Mouse (Mus musculus): ENCODE measurements around the gene Fam89a. TPM values are rescaled to one million over a fixed set of nuclear protein-coding genes. Genes with fewer than 3 reads are reported as not detected.

Fam89a gene
- 3.1 and 3.2 TPM in 2 replicates for polyA plus RNA-seq (2015; fragmentation: Nextera tagmentation; extraction: Ambion mirVana)

GRCm38 (mm10) chr8:124751709-124752173 is at the start of gene Fam89a:
Gene Fam89a, minus strand, starts transcription at chr8:124751832.
- Histone ChIP-seq H3K9me3 (no peaks in the 10 kb centered on the region), H3K4me2 (peak within 1 kb of the TSS; percentile 67), H3K36me3 (no peaks in the 10 kb centered on the region), H3K4me1 (replicated peaks) (peaks cover 14% of the 10 kb centered on the region), H3K9ac (peak within 1 kb of the TSS; percentile 67), H3K27ac (no peak within 1 kb of the TSS), H3K27me3 (peaks cover 68% of the 10 kb centered on the region), H3K4me3 (peak within 1 kb of the TSS; percentile 49)
- WGBS: under 1% methylated on average over 37 of the region's 41 CpGs
- ATAC-seq (ENCODE audit: low FRiP score): peak; percentile 61

- H3K4me2 ChIP-seq: no peak overlapping the region
- H3K4me1 ChIP-seq (replicated peaks): peaks cover 37% of the 10 kb centered on the region
- WGBS: 47% methylated on average over 11 of the region's 11 CpGs
- H3K4me3 ChIP-seq: no peak overlapping the region
- no peak for ATAC-seq (ENCODE audit: low FRiP score)
- no peaks in the 10 kb centered on the region for H3K9me3 ChIP-seq
- peaks cover 15% of the 10 kb centered on the region for H3K27me3 ChIP-seq
- H3K9ac ChIP-seq: no peak overlapping the region
- peaks cover 24% of the 10 kb centered on the region for H3K36me3 ChIP-seq
- H3K27ac ChIP-seq: no peak overlapping the region
Observed at GRCm38 (mm10) chr8:124800542-124800941, 48.9 kb upstream of the Fam89a start.

- H3K27ac ChIP-seq: no peak overlapping the region
- WGBS: 70% methylated on average over 8 of the region's 8 CpGs
- no peaks in the 10 kb centered on the region for H3K9me3 ChIP-seq
- 0 out of 2 replicates have a peak, but pooled peaks cover 7% of the 10 kb centered on the region for H3K36me3 ChIP-seq
- H3K4me3 ChIP-seq: peak overlapping the region; percentile 83
- H3K27me3 ChIP-seq: peaks cover 35% of the 10 kb centered on the region
- H3K4me1 ChIP-seq (replicated peaks): peaks cover 68% of the 10 kb centered on the region
- peak overlapping the region; percentile 95 for H3K9ac ChIP-seq
- no peak for ATAC-seq (ENCODE audit: low FRiP score)
- peak overlapping the region; percentile 87 for H3K4me2 ChIP-seq
Observed at GRCm38 (mm10) chr8:124795781-124796488, 44.3 kb upstream of the Fam89a start.

- Histone ChIP-seq H3K4me1 (replicated peaks) (peaks cover 73% of the 10 kb centered on the region), H3K27me3 (peaks cover 41% of the 10 kb centered on the region), H3K27ac (peak overlapping the region; percentile 98), H3K9ac (peak overlapping the region; percentile 95), H3K9me3 (no peaks in the 10 kb centered on the region), H3K4me2 (peak overlapping the region; percentile 87), H3K36me3 (0 out of 2 replicates have a peak, but pooled peaks cover 7% of the 10 kb centered on the region), H3K4me3 (peak overlapping the region; percentile 83)
- WGBS: under 1% methylated on average over 25 of the region's 25 CpGs
- ATAC-seq (ENCODE audit: low FRiP score): peak; percentile 25
Observed at GRCm38 (mm10) chr8:124794486-124794780, 42.8 kb upstream of the Fam89a start.

DNA sequence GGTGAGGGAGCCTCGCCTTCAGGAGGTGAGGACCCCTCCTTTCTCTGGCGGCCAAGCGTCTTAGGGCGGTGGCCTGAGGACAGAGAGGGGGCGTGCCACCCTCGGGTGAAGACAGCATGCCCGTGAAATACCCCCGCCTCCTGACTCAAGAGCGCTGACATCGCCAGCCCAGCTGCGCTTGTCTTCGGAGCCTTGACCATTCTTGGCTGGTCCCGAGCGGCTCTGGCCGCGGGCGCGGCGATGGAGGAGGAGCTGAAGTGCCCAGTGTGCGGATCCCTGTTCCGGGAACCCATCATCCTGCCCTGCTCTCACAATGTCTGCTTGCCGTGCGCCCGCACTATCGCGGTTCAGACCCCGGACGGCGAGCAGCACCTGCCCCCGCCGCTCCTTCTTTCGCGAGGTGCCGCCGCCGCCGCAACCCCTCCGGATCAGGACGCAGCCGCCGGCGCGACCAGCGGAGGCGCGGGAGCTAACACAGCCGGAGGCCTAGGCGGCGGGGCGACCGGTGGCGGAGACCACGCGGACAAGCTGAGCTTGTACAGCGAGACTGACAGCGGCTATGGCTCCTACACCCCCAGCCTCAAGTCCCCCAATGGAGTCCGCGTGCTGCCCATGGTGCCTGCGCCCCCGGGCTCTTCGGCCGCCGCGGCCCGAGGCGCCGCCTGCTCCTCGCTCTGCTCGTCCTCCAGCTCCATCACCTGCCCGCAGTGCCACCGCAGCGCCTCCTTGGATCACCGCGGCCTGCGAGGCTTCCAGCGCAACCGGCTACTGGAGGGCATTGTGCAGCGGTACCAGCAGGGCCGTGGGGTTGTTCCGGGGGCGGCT is 42.2 kb upstream of the Fam89a start:
- Histone ChIP-seq H3K4me3 (peak overlapping the region; percentile 83), H3K27me3 (peaks cover 41% of the 10 kb centered on the region), H3K4me2 (peak overlapping the region; percentile 87), H3K27ac (peak overlapping the region; percentile 98), H3K4me1 (replicated peaks) (peaks cover 67% of the 10 kb centered on the region), H3K9me3 (no peaks in the 10 kb centered on the region), H3K36me3 (0 out of 2 replicates have a peak, but pooled peaks cover 6% of the 10 kb centered on the region), H3K9ac (peak overlapping the region; percentile 95)
- WGBS: under 1% methylated on average over 81 of the region's 81 CpGs
- peak; percentile 14 for ATAC-seq (ENCODE audit: low FRiP score)

DNA sequence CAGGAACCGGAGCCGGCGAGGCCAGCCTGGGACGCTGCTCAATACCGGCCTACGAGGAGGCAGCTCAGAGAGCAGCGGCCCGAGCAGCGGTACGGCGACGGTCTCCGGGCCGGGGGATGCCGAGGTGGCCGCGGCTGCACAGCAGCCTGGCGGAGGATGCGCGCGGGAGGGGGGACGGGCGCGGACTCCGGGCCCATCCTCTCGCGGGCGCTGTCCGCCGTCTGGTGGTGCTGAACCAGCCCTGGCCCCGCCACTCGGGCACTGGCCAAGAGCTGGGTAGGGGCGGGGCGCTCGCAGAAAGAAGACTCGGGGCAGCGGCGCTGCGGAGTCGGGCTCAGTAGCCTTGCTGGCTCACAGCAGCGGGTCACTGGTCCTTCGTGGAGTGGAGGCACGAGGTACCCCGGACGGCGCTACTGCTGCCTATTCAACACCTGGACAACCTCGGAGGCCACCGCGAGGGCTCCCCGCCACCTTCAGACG is 41.6 kb upstream of the Fam89a start:
- no peaks in the 10 kb centered on the region for H3K9me3 ChIP-seq
- H3K36me3 ChIP-seq: no peaks in the 10 kb centered on the region
- under 1% methylated on average over 51 of the region's 51 CpGs for WGBS
- peaks cover 61% of the 10 kb centered on the region for H3K4me1 ChIP-seq (replicated peaks)
- peak; percentile 77 for ATAC-seq (ENCODE audit: low FRiP score)
- H3K9ac ChIP-seq: peak overlapping the region; percentile 95
- H3K4me3 ChIP-seq: peak overlapping the region; percentile 83
- H3K27ac ChIP-seq: peak overlapping the region; percentile 98
- H3K27me3 ChIP-seq: peaks cover 39% of the 10 kb centered on the region
- peak overlapping the region; percentile 87 for H3K4me2 ChIP-seq

- peak; percentile 93 for ATAC-seq (ENCODE audit: low FRiP score)
- under 1% methylated on average over 37 of the region's 39 CpGs for WGBS
- peaks cover 39% of the 10 kb centered on the region for H3K27me3 ChIP-seq
Observed at GRCm38 (mm10) chr8:124792708-124793107, 41.1 kb upstream of the Fam89a start, which contains the start of gene Trim67. Gene Trim67, plus strand, starts transcription at chr8:124793092.

DNA sequence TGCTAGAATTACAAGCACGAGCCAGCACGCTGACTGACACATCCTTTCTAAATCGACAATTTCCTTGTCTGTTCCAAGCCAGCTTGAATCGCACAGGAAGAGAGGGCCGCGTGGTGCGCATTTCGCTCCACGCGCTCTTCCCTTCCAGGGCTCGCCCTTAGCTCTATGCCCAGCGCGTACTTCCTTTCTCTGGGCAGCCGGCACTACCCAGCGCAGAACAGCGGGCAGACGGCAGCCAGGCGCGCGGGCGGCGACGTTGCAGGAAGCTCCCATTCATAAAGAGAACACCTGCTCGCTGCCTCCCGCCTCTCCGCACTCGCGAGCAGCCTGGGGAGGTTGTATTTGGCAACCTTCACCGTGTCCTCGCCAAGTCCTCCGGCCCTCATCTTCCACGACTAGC is 40.6 kb upstream of the Fam89a start:
- H3K27me3 ChIP-seq: peaks cover 41% of the 10 kb centered on the region
- peak overlapping the region; percentile 83 for H3K4me3 ChIP-seq
- H3K36me3 ChIP-seq: no peaks in the 10 kb centered on the region
- peak; percentile 32 for ATAC-seq (ENCODE audit: low FRiP score)
- no peaks in the 10 kb centered on the region for H3K9me3 ChIP-seq
- H3K4me2 ChIP-seq: peak overlapping the region; percentile 87
- peak overlapping the region; percentile 95 for H3K9ac ChIP-seq
- H3K27ac ChIP-seq: peak overlapping the region; percentile 98
- peaks cover 53% of the 10 kb centered on the region for H3K4me1 ChIP-seq (replicated peaks)
- under 1% methylated on average over 32 of the region's 32 CpGs for WGBS

More at GRCm38 (mm10) chr8:124792708-124793107, 41.1 kb upstream of the Fam89a start, which contains the start of gene Trim67:
- peak within 1 kb of the TSS; percentile 98 for H3K27ac ChIP-seq
- peak within 1 kb of the TSS; percentile 83 for H3K4me3 ChIP-seq
- peaks cover 58% of the 10 kb centered on the region for H3K4me1 ChIP-seq (replicated peaks)
- H3K9me3 ChIP-seq: no peaks in the 10 kb centered on the region
- H3K36me3 ChIP-seq: no peaks in the 10 kb centered on the region
- peak within 1 kb of the TSS; percentile 95 for H3K9ac ChIP-seq
- peak within 1 kb of the TSS; percentile 87 for H3K4me2 ChIP-seq

- Histone ChIP-seq H3K4me3 (peak overlapping the region; percentile 83), H3K4me2 (peak overlapping the region; percentile 87), H3K9me3 (no peaks in the 10 kb centered on the region), H3K9ac (peak overlapping the region; percentile 95), H3K36me3 (no peaks in the 10 kb centered on the region), H3K4me1 (replicated peaks) (peaks cover 49% of the 10 kb centered on the region), H3K27me3 (peaks cover 46% of the 10 kb centered on the region), H3K27ac (peak overlapping the region; percentile 98)
- 47% methylated on average over 4 of the region's 4 CpGs for WGBS
- ATAC-seq (ENCODE audit: low FRiP score): no peak
Observed at GRCm38 (mm10) chr8:124791751-124792150, 40.1 kb upstream of the Fam89a start.

DNA sequence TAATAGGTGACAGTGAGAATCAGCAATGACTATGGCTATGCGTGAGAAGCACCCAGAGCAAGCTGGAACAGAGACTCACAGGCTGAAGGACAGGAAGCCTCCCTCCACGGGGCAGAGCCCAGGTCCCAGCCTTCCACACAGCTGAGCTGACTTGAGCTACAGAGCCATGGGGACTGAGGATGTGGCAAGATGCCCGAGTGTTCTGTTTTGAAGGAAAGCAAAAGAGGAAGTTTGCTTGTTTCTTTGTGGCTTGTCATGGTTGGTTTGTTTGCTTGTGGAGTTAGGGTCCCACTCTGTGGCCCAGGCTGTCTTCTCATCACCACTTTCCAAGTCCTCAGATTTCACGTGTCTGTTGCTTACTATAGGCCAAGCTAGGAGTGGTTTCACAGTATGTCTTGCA is 39.0 kb upstream of the Fam89a start:
- peaks cover 38% of the 10 kb centered on the region for H3K4me1 ChIP-seq (replicated peaks)
- H3K4me3 ChIP-seq: no peak overlapping the region
- 0 out of 2 replicates have a peak overlapping the region, but pooled peaks have one; percentile 4 for H3K9ac ChIP-seq
- no peak overlapping the region for H3K4me2 ChIP-seq
- H3K9me3 ChIP-seq: no peaks in the 10 kb centered on the region
- no peak for ATAC-seq (ENCODE audit: low FRiP score)
- H3K27me3 ChIP-seq: peaks cover 42% of the 10 kb centered on the region
- WGBS: 78% methylated on average over 4 of the region's 4 CpGs
- peak overlapping the region; percentile 98; the same call in 1 of the 2 replicates for H3K27ac ChIP-seq
- no peaks in the 10 kb centered on the region for H3K36me3 ChIP-seq

GRCm38 (mm10) chr8:124784613-124785012 is 33.0 kb upstream of the Fam89a start:
- no peaks in the 10 kb centered on the region for H3K36me3 ChIP-seq
- no peak overlapping the region for H3K4me2 ChIP-seq
- peaks cover 19% of the 10 kb centered on the region for H3K4me1 ChIP-seq (replicated peaks)
- no peak for ATAC-seq (ENCODE audit: low FRiP score)
- peaks cover 22% of the 10 kb centered on the region; the same call in 1 of the 2 replicates for H3K27me3 ChIP-seq
- no peaks in the 10 kb centered on the region for H3K9me3 ChIP-seq
- no peak overlapping the region for H3K9ac ChIP-seq
- H3K4me3 ChIP-seq: no peak overlapping the region
- 92% methylated on average over 13 of the region's 13 CpGs for WGBS
- no peak overlapping the region for H3K27ac ChIP-seq

GRCm38 (mm10) chr8:124783228-124783627 is 31.6 kb upstream of the Fam89a start:
- Histone ChIP-seq H3K27me3 (peaks cover 19% of the 10 kb centered on the region; the same call in 1 of the 2 replicates), H3K27ac (no peak overlapping the region), H3K9me3 (no peaks in the 10 kb centered on the region), H3K4me2 (no peak overlapping the region), H3K4me1 (replicated peaks) (peaks cover 19% of the 10 kb centered on the region), H3K9ac (no peak overlapping the region), H3K4me3 (no peak overlapping the region), H3K36me3 (no peaks in the 10 kb centered on the region)
- WGBS: 91% methylated on average over 15 of the region's 15 CpGs
- no peak for ATAC-seq (ENCODE audit: low FRiP score)
